Mouse (Mus musculus) spleen, adult 2 months (tissue): ENCODE data around the gene Fam43b.

ENCODE experiments used
- CTCF ChIP-seq: fragments of 200-500 bp; IDR thresholded peaks from 2 replicates; pipeline ENCODE4 v1.5.1; 2011; ENCODE audit warnings: mild to moderate bottlenecking, inconsistent platforms; ENCODE audit not compliant: insufficient read depth, insufficient read length, insufficient replicate concordance; ENCODE audit errors: extremely low read depth
- POLR2A ChIP-seq: fragments of 200-500 bp; IDR thresholded peaks from 2 replicates; pipeline ENCODE4 v1.6.1; 2011; ENCODE audit warnings: low read depth, low read length, inconsistent platforms

DNA sequence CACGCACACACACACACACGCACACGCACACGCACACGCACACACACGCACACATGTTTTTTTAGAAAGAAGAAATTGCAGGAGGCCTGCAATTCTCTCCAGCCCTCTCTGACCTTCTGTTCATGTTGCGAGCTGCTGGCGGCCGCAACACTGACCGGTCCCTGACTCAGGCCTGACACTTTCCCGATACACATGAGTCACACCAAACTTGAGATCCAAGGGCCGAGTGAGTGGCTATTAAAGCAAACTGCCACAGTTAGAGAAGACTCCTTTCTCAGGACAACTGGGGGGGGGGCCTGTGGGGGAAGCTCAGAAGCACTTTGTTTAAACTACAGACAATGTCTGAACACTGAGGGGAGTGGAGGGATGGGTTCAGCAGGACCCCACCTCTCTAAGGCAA is 39.8 kb downstream of the Fam43b start:
- TF ChIP-seq POLR2A (no peak), CTCF (no peak)
